Mouse (Mus musculus): ENCODE results near the gene Ush1c.
"Not testable (repeated sequence)": the region's sequence is repeated elsewhere in the genome, so short reads cannot be mapped to it uniquely, and the experiment has no call there.

The Ush1c gene

DNA sequence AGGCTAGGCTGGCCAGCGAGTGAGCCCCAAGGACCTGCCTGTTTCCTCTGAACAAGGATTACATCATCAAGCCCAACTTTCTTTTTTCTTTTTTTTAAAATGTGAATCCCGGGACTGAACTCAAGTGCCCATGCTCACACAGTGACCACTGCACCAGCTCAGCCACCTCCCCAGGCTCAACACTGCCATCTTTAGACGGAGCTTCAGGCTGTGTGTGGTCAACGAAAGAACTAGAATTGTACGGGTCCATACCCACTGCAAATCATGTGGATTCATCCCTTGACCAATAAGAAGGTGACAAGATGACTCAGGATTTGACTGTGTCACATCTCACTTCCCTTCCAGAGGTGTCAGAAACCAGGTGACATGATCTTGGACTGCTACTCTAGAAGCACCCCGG lies 33.5 kb downstream of the Ush1c start:
- no peak for DNase-seq (ENCODE audit: low spot score)

DNA sequence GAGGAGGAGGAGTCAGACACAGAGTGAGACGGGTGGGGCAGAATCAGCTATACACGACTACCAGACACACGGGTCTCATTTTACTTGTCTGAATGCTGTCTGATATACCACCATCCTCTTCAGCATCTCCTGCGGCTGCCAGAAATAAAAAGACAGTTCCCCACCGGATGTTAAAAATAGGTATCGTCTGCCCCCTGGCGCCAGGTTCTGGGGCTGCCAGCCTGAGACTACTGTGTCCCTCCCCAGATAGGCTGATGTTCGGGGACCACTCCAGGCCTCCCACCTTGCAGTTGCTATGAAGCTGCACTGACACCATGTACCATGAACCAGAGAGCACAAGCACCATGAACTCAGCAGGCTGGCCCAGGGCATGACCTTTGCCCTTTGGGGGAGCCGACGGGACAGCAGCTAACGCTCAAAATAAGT lies 34.2 kb downstream of the Ush1c start:
- DNase-seq (ENCODE audit: low spot score): peak; percentile 25

DNA sequence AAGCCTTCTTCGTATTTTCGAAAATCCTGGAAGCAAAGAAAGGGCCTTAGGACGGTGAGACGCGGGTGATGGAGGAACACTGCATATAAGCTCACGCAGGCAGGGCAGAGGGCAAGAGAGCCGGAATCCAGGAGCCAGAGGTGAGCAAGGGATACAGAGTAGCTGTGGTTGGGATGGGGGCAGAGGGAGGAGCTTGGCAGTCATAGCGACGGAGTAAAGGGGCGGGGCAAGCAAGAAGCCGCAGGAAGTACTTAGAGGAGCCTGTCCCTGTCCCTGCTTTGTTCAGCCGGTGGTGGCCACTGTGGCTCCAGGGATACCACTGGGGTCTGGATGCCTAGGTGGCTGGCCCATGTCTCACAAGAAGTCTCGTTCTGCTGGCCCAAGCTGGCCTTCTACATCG lies 36.7 kb downstream of the Ush1c start:
- DNase-seq (ENCODE audit: low spot score): no peak

DNA sequence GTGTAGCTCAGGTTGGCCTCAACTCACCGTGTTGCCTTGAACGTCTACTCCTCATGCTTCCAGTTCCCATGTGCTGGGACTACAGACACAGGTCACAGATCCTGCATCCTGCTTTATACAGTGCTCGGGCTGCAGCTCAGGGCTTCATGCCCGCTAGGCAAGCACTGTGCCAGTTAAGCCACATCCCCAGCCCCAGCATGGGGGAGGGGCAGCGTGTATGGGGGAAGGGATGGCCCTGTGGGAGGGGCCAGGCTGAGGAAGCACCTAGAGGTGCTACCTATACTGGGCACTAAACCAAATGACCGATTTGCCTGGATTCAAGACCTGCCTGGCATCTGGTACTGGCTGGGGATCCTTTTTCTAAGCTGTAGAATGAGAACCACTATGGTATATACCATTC lies 38.3 kb downstream of the Ush1c start:
- DNase-seq (ENCODE audit: low spot score): no peak

DNA sequence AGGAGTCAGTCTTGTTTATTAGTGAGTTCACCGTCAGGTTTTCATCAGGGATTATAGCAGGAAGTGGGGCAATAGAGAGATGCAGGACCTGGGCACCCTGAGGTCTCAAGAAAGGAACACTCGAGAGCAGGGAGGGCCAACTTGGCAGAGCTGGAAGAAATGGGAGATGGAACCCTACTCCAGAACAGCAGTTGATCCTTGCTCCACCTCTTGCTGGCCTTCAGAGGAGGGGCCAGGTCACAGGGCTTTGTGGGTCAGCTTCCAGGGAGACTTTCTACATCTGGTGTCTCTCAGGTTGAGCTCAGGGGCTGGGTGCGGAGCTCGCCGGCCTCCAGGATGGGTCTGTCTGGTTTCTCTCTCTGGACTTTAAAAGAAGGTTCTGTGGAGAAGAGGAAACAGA lies 42.9 kb downstream of the Ush1c start:
- DNase-seq (ENCODE audit: low spot score): no peak

DNA sequence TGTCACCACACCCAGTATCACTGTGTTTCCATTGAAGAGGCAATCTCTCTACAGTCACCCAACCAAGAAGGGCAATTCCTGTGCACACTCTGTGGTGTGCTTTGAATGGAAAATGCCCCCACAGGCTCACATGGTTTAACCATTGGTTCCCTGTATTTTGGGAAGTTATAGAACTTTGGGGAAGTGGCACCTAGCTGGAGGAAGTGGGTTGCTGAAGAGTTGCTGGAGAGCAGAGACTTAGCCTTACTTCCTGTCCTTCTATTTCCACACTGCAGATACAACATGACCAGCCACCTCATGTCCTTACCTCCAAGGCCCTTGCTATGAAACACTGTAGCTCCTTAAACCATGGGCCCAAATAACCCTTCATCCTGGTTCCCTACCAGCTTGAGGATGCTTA lies 54.1 kb downstream of the Ush1c start:
- DNase-seq (ENCODE audit: low spot score): no peak

DNA sequence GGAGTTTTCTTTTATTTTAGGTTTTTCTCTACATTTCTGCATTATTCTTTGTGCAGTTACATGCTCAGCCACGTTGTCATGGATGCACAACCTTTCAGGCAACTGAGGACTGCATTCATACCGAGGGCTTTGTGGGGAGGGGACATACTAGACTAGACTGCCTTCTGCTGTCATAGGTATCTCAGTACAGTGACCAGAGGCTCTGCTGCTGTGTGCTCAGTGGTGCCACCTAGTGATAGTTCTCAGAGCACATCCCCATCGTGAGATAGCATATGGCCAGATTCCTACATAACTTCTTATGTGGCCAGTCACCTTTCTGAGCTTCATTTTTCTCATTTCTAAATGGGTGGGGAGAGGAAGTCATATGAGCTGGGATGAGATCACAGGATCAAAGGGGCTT lies 56.7 kb downstream of the Ush1c start:
- DNase-seq (ENCODE audit: low spot score): peak; percentile 48

DNA sequence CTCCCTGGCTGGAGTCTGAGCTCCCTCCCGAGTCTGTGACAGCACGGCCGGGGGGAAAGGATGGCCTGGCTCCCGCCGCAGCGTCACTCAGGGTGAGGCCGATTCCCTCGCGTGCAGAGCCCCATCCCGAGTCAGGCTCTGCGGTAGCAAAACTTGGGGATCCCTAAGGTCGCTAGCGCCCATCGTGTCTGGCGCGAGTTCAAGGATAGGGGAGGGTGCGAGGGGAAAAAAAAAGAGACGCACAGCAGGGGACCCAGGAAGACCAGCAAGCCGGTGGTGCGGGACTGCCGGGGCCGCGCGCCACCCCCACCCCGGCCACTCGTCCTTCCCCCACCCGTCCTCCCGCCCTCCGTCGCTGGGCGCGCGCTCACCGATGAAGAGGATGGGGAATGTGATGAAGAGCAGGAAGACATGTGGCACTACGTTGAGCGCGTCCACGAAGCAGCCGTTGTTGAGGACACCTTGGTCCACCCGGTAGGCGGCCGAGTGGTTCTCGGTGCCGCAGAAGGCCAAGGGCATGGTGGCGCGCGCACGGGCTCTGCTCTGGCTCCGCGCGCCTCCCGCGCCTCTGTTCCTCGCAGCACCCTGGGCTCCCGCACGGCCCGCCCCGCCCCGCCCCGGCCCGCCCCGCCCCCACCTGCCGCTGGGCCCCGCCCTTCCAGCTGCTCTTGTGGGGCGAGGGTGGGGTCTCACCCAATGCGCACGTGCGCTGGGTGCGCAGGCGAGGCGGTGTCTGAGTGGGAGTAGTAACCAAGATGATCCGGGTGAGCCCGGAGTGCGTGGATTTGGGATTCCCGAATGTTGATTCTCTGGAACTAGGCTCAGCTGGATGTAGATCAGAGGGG lies 58.6 kb downstream of the Ush1c start, which contains the start of gene Abcc8:
Gene Abcc8, minus strand, starts transcription at position 603 of the 845 bp plus-strand sequence.
- DNase-seq (ENCODE audit: low spot score): no peak

DNA sequence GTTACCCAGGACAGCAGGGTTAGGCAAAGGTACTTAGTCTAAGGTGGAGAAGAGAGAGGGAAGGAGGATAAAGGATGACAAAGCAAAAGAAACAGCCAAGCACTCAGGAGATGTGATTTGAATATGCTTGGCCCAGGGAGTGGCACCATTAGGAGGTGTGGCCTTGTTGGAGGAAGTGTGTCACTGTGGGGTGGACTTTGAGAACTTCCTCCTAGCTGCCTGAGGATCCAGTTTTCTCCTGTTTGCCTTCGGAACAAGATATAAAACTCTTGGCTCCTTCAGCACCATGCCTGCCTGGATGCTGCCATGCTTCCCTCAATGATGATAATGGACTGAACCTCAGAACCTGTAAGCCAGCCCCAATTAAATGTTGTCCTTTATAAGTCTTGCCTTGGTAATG lies 69.3 kb downstream of the Ush1c start:
- DNase-seq (ENCODE audit: low spot score): not testable (repeated sequence)

DNA sequence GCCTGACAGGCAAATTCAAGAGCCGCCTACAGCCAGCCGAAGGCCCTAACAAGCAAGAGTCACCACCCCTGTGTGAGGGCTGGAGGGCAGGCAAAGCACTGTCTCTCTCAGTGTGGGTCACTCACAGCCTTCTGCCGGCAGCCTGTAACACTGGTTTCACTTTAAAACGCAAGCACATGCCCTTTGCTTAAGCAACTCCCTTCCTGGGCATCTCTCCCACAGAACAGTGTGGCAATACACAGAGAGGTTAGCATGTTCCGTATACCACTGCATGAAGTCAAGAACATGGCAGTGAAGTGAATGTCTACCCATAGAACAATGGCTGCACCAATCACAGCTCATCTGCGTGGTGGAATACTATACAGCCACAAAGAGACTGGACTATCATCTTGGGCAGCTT lies 69.9 kb downstream of the Ush1c start:
- DNase-seq (ENCODE audit: low spot score): no peak

DNA sequence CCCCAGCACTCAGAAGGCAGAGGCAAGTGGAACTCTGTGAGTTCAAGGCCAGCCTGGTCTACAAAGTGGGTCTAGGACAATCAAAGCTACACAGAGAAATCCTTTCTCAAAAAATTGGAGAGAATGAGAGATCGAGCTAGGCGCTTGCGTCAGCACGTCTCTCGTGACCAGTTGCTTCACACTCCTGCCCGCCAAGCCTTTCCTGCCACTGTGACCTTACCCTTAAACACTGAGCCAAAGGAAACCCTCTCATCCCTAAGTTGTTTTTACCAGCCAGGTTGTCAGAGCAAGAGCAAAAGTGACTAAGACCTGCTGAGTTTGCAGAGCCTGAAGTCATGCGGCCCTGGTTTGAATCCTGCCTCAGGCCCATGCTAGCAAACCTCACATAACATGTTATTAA lies 70.4 kb downstream of the Ush1c start:
- no peak for DNase-seq (ENCODE audit: low spot score)

DNA sequence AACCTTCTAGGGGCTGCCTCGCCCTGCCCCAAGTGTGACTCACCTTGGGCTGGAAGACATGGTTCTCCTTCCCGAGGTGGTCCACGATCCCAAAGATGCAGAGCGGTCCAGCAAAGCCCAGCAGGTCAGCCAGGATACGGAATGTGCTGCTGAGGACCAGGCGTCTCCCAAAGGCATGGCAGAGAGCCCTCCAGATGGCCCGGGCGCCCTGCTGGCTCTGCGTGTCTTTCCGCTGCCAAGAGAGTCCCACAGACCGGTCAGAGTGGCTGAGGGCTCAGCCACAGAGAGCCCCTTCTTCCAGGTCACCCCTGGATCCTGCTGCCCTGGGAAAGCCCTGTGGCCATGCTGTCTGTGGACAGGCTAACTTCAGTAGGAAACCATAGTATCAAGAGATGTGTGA lies 72.4 kb downstream of the Ush1c start:
- DNase-seq (ENCODE audit: low spot score): no peak

DNA sequence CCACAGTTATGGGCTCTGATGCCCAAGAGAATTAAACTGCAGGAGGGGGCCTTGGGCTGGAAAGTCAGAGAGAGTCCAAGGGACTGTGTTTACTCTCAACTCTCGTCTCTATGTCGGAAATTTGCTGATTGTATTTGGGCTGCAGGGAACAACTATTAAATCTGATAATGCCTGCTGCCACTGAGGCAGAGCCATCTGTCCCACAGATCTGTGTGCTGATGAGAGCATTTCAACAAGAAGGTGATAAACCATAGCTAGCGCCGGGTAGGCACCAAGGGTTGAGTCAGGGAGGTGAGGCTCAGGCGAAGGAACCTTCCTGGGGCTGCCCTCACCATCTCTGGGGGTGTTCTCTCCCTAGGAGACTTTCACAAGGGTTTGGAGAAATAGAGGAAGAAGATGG lies 75.6 kb downstream of the Ush1c start:
- no peak for DNase-seq (ENCODE audit: low spot score)

DNA sequence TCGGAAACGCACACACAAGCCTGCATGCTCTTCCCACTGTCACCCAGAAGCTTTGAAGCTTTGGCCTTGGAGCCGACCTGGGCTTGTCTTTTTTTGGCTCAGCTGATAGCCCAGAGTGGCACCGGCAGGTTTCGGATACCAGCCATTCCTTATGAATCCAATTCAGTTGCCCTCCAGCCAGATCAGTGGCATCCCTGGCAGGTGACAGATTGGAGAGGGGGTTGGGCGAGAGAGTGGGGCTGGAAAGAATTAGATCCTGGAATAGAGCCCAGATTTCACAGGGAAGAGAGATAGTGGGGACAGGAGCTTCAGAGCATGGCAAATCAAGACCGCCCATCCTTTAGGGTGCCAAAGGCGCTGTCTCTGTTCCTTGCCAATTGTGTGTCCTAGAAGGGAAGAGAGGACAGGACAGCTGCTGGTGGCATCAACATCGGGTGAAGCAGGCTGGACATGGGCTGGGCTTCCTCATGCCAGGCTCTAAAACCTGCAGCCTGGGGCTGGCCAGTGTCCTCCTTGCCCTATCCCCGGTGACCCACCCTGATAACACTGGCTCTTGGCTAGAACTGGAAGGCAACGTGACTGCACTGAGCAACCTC lies 76.1 kb downstream of the Ush1c start:
- DNase-seq (ENCODE audit: low spot score): no peak

DNA sequence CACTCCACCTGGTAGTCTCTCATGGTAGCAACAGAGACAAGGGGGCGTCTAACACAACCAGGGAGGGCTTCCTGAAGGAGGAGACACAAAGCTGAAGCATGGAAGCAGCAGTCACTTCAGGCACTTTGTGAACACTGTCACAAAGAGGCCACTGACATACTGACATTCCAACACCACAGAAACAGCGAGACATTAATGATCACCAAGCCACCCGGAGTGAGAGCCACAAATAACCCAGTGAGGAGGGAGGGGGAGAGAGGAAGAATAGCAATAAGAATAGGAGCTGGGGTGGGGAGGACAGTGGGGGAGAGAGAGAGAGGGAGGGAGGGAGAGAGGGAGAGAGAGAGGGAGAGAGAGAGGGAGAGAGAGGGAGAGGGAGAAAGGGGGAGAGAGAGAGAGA lies 76.7 kb downstream of the Ush1c start:
- DNase-seq (ENCODE audit: low spot score): no peak

DNA sequence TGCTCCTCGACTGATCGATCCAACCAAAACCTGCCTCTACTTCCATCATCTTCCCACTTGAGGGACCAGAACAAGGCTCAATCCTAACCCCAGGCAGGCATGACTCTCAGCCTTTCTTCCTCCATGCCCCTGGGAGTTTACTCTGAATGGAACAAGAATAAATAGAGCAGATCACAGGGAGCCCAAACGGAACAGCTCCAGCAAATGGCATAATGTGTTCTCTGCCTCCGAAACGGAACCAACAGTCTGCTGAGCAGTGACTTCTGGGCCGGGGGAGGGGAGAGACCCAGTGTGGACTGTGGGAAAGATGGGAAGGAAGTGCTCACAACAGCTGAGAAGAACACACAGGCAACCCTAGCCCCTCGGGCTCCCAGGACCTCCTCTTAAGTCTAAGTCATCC lies 80.6 kb downstream of the Ush1c start:
- DNase-seq (ENCODE audit: low spot score): no peak

DNA sequence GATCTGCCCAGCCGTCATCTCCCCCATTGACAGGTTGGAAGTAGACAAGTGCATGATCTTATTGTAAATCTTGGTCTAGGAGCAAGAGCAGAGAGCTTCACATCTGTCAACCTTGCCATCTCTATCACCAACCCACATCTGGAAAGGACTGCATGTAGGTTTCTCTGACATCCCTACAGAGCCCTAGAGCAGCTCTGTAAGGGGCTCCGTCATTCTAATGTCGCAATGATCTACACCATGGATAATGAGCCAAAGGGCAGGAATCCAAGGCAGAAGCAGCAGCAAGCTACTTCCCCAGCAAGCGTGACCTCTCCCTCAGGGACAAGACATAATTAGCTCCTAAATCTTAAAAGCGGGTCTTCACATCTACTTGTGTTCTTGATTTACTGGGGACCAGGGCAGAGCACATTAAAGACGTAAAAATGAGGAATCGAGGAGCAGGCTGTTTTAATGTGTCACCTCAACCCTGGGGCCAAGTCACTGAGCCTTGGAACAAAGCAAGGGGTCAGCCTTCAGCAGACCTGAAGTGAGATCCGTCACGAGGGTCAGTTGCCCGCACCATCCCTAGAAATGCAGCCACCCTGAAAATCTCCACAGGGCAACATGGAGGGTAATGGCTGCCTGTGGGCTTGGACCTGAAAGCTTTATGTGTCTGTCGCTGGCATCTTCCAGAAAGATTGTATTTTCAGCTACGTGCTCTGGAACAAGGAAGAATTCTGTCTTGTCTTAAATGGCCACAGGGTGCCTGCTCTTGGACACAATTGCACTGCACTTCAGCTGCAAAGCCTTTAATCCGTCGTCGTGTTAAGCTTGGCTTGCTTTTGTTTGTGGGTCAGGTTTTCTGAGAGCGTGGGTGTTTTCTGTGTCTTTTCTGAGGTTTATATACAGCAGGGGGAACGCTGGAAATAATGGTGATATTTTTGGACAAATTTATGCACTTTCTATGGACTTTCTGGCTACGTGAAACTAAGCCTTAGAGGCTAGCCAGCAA lies 83.5 kb downstream of the Ush1c start:
- DNase-seq (ENCODE audit: low spot score): no peak

DNA sequence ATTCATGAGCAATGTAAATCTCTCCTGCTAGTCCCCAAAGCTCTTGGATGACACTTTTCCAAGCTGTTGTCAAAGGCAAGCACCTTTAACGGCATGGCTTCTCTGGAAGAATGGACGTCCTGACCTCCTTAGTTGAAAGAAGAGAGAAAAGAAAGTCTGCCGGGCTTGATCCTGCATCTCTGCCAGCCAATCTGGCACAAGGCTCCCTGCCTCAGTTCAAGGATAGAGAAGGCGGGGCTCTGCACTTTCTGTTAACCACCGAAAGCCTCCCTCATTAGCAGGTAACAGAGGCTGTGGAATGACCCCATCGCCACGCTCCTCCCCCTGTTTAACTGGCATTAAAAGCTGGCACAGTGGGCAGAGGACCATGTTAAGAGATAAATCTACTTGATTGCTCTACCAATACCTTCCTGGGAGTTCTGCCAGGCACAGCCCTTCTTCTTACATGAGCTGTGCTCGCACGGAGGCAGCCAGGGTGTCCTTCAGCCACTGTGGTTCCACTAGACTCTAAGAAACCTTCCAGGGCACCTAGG lies 85.4 kb downstream of the Ush1c start:
- DNase-seq (ENCODE audit: low spot score): no peak

DNA sequence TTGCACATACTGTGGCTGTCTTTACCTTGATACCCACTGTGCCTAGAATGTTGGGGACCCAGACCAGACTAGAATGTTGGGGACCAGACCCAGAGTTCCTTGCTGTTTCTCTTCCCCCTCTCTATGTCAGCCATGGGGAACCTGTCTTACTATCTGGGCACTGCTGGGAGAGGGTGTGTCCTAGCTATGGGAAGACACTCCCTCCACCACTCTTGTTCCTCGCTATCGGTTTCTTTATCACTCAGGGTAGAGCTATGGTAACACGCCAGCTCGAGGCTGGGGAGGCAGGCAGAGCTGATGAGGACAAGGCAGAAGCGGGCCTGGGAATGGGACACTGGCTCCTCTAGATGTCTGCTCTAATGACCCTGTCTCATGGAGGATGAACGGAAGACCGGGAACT lies 90.9 kb downstream of the Ush1c start:
- no peak for DNase-seq (ENCODE audit: low spot score)

DNA sequence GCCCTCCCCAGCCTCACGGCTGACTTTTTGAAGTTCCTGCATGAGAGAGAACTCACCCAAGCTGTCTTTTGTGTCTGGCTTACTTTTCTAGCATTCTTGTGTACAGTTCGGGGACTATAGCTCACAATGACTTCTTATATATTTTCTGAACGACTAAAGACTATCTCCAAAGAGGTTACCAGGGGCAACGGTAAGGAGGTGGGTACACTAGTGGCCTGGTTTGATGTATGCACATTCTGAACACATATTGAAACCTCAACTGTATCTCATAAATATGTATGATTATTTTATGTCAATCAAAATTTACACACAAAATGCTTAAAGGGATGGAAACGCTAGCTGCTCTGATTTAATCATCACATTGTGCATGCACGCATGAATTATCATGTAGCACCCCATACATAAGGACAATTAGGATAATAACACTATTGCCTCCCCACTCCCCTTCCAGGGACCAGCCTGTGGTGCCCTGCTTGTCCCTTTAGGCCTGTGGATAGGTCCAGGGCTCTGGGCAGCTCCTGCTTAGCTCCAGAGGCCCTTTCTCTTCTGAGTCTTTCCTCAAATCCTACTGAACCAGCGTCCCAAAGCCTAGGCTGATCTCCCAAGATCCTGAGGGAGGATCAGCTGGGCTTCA lies 91.5 kb downstream of the Ush1c start:
- DNase-seq (ENCODE audit: low spot score): no peak

Measured in urinary bladder, postnatal 14 days (tissue).